Mouse (Mus musculus) splenic B cell, adult 2 months (primary cell): Measurements from ENCODE around the gene Gm4297.
"Not testable (repeated sequence)": the region's sequence is repeated elsewhere in the genome, so short reads cannot be mapped to it uniquely, and the experiment has no call there.

Source experiments
- DNase-seq: peaks from one replicate; pipeline ENCODE4 v3.0.0-alpha.2; 2011; ENCODE audit warnings: low read depth, low spot score
- H3K27me3 ChIP-seq: 2 replicates; pipeline ENCODE4 v1.6.1; 2012; ENCODE audit warnings: mild to moderate bottlenecking, low read length, moderate library complexity, mixed read lengths; ENCODE audit not compliant: control insufficient read depth, poor library complexity, insufficient read depth, severe bottlenecking
- H3K36me3 ChIP-seq: 2 replicates; pipeline ENCODE4 v1.6.1; 2012; ENCODE audit warnings: mild to moderate bottlenecking, low read length, moderate library complexity, mixed read lengths; ENCODE audit not compliant: control insufficient read depth, poor library complexity, insufficient read depth, severe bottlenecking

The Gm4297 gene

DNA sequence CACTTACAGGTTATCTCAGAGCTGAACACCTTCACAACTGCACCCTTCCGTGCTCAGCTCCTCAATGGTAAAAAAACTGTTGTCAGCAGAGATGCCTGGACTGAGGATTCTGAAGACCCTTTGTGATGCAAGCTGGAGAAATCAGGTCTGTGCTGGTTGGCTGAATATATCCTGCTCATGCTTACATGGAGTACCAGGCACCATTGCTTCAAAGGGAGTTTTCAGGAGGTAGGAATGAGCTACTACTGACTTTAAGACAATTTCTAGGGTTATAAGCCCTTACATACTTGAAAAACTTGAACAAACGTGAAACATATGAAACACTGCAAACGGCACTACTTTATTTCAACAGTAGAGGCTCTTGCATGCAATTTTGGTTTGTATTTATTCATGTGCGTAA, at the start of gene Gm4297:
Gene Gm4297 (minus strand): TSS at position 101 of the 400 bp plus-strand sequence.
- not testable (repeated sequence) for DNase-seq, H3K36me3 ChIP-seq, H3K27me3 ChIP-seq
